Mouse (Mus musculus): ENCODE data around the gene Atg9b.
"Not testable (repeated sequence)": the region's sequence is repeated elsewhere in the genome, so short reads cannot be mapped to it uniquely, and the experiment has no call there.

The Atg9b gene

GRCm38 (mm10) chr5:24405389-24405876, 13.5 kb upstream of the Atg9b start:
- DNase-seq (ENCODE audit: low spot score in 2 of 2), result no peak

DNA sequence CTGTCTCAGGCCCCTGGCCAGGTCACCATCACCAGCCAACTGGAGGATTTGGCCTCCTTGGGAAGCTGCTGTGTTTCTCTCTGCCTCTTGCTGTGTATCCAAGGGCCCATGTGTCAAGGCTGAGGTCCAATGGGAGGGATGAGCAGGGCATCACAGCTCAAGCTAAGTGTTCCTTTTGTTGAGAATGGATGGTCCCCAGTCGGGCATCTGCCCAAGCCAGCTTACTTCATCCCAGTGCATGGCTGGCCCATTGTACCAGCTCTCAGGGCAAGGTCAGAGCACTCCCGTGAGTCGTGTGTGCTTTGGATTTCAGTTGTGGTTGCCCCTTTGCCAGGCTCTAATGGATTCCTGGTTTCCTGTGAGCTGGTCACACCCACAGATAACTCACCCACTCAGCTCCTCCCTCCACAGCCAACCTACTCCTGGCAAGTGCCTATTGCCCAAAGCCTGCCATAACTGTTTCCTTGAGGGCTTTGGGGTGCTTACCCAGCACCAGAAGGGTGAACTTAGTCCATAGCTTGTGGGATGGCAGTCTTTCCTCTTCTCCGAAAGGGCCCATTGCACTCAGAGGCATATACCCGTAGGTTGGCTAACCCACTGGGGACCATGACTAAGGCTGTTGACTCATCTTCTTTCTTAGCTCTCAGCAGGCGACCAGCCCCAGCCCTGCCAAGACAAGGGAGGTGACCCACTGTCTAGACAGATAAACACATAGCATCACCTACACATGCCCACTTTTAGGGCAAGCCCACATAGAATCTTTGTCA, 12.8 kb upstream of the Atg9b start:
- no peak for DNase-seq (ENCODE audit: low spot score in 2 of 2)

DNA sequence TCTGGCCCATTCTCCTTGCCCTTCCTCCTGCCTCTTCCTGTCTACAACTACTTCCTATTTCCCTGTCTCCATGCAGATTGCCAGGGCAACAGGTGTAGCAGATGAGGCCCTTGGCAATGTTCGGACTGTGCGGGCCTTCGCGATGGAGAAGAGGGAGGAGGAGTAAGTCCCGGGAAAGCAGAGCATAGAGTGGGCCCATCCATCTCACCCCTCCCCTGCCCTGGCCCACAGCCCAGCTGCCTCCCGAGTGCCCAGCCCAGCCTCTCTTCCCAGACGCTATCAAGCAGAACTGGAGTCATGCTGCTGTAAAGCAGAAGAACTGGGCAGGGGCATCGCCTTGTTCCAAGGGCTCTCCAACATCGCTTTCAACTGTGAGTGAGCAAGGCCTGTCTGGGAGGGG, 10.0 kb upstream of the Atg9b start:
- DNase-seq (ENCODE audit: low spot score in 2 of 2), result no peak

- no peak for DNase-seq (ENCODE audit: low spot score in 2 of 2)
Measured at GRCm38 (mm10) chr5:24400911-24401605, 9.1 kb upstream of the Atg9b start.

DNA sequence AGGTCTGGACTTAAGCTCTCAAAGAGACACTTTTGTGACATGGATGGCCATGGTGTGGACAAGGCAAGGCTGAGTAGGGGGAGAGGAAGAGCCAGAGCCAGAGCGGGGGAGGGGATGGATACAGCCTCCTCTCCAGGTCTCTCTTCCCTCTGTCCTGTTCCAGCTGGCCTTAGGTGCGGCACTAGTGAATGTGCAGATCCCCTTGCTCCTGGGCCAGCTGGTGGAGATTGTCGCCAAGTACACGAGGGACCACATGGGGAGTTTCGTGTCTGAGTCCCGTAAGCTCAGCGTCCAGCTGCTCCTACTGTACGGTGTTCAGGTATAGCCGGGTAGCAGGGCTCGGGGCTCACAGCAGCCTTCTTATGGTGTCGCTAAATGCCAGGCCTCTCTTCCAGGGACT, 8.4 kb upstream of the Atg9b start:
- no peak for DNase-seq (ENCODE audit: low spot score in 2 of 2)

DNA sequence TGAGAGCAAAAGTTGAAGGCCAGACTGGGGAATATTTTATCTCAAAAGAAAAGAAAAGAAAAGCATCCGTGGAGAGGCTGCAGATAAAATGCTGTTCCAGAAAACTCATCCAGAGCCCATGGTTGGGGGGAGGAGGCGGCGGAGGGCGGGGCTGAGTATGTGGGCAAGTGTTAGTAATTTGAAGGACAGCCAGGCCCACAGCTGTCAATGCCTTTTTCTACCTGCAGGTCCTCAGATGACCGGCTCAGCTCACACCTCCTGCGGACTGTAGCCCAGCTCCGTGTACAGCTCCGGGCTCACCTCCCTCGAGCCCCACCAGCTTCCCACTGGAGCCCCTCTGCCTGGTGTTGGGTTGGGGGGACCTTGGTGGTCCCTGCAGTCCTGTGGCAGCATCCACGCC, 7.7 kb upstream of the Atg9b start:
- no peak for DNase-seq (ENCODE audit: low spot score in 2 of 2)

DNA sequence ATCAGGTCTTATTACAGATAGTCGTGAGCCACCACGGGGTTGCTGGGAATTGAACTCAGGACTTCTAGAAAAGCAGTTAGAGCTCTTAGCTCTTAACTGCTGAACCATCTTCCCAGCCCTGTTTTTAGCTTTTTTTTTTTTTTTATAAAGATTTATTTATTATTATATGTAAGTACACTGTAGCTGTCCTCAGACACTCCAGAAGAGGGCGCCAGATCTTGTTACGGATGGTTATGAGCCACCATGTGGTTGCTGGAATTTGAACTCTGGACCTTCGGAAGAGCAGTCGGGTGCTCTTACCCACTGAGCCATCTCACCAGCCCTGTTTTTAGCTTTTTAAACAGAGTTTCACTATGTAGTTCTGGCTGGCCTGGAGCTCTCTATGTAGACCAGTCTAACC, 4.3 kb upstream of the Atg9b start:
- DNase-seq (ENCODE audit: low spot score in 2 of 2), result not testable (repeated sequence)

DNA sequence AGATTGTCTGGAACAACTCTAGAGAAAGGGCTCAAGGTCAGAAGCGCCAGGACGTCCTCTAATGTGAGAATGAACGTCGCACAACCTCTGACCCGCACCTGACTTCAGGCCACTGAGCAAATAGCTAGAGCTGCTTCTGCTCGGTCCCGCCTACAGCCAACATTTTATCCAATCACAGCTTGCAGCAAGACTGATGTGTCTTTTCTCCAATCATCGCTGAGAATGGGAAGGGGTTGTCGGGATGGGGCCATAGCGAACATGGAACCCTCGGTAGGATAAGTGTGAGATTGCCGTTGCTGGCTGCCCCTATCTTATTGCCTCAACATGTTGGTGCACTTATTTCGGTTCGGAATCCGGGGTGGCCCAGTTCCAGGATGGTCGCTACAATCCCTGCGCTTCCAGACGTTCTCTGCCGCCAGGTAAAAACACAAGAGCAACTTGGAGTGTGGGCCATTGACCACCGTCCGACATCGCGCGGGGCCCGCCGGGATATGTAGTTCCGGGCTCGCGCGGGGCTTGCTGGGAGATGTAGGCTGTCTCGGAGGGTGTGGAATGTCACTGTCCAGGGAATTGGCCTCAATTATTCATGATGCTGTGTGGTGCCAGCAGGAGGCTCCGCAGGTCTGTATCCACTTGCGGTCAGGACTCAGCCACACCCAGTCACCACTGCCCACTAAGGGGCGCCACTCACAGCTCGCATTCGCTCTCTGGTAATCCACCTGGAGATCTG, 2.4 kb upstream of the Atg9b start:
- DNase-seq (ENCODE audit: low spot score in 2 of 2), result peak; percentile 91 to 92

DNA sequence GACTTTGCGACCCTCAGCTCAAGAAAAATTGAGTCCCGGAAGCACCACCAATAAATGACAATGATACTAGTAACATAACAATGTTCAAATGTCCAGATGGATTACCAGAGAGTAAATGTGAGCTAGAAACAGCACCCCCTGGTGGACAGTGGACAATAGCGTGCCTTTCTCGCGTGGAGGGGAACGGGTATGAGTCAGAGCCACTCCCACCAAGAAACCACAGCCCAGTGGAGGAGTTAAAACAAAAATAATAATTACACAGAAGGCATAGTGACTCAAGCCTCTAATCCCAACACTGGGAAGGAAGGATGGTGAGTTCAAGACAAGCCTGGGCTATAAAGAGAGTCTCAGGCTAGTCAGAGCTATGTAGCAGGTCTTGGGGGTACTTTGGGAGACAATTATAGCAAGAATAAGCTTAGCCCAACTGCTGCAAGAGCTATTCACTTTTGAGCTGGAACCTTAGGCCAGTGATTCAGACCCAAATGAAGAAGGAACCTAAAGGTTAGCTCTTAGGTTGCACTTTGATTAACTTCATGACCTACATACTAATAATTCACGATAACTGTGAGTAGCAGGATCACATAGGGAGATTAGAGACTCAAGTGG, 1.6 kb upstream of the Atg9b start, which contains the start of gene Abcb8:
Gene Abcb8 (plus strand): TSS at position 272 of the 606 bp plus-strand sequence.
- DNase-seq (ENCODE audit: low spot score in 2 of 2), result peak; percentile 81 to 92

DNA sequence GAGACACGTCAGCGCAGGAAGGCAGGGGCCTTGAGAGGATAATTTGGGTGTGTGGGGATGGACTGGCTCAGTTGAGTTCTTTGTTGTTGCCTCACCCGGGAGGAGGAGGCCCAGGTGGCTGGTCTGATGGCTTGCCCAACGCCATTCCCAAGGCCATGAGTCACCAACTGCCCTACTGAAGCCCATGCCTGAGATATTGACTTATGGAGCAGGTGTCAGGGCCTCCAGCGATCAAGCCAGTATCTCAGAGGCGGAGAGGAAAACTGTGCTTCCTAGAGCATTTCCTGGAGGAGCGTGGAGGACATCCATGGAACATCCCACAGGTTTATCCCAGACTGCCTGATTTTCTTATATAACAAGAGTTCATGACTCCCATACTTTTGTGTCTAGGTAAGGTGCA, 781 bp upstream of the Atg9b start:
- DNase-seq (ENCODE audit: low spot score in 2 of 2), result no peak

GRCm38 (mm10) chr5:24389658-24390020, 2.3 kb downstream of the Atg9b start:
- no peak for DNase-seq (ENCODE audit: low spot score in 2 of 2)

DNA sequence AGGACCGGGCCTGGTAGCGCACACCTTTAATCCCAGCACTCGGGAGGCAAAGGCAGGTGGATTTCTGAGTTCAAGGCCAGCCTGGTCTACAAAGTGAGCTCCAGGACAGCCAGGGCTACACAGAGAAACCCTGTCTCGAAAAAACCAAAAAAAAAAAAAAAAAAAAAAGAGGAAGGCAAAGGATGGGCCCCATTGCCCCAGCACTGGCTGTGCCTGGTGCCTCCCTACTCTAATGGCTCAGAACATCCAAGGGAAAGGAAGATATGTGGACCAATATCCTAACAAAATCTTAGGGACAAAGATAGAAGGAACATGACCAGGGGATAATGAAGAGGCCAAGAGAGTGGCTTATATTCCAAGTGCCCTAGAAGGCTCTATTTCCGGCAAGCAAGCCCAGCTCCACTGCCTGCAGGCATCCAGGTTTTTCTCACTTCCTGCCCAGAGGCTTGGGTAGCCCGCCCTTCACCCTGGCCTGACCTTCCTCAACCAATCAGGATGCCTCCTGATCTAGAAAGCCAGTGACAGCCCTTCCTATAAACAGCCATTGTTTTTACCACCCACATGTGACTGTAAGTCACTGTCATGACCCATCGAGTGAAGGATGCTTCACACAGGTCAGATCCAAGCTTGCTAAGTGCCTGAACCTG, 2.8 kb downstream of the Atg9b start:
- no peak for DNase-seq (ENCODE audit: low spot score in 2 of 2)

GRCm38 (mm10) chr5:24388246-24388915, 3.6 kb downstream of the Atg9b start:
- DNase-seq (ENCODE audit: low spot score in 2 of 2), result no peak

DNA sequence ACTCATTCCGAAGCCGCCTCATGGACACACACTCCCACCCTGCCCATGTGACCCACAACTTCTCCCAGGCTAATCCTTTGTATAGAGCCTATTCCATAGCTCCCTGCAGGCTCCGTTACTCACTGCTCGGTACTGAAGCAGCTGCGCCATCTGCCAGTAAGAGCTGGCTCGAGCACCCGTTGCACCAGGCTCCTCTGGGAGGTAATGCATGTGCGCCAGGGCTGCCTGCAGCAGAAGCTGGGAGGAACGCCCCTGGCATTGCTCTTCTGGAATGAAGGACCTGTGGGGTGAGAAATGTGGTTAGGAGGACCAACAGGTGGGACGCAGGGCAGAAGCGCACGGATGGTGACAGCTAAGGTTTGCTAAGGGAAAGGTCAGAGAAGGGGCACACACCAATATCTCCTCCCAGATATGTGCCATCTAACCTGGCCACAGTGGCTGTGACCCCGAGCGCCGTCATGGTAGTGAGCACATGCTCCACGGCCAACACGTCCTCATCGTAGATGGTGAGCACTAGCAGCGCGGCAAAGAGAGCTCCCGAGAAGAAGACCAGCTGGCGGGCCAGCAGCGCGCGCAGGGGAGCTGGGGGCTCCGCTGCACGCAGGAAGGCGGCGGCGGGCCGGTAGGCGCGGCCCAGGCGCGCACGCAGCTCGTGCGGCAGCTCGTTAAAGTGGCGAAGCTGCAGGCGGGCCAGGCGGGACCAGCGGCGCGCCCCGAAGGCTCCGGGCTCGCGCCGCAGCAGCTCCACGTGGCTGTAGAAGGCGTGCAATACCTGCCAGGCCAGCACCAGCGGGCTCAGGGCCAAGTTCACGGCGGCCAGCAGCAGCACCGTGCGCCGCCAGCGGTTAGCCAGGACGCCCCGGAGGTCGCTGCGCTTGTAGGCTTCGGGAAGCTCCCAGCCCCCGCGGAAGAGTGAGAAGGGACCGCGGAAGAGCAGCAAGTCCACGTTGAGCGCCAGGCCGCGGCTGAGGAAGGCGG, 4.4 kb downstream of the Atg9b start:
- peak in 1 of 2 experiments; percentile 30 for DNase-seq (ENCODE audit: low spot score in 2 of 2)

GRCm38 (mm10) chr5:24385887-24386550, 5.9 kb downstream of the Atg9b start:
- DNase-seq (ENCODE audit: low spot score in 2 of 2), result no peak

- no peak for DNase-seq (ENCODE audit: low spot score in 2 of 2)
Measured at GRCm38 (mm10) chr5:24385374-24385773, 6.6 kb downstream of the Atg9b start.

GRCm38 (mm10) chr5:24384407-24384806, 7.5 kb downstream of the Atg9b start:
- no peak for DNase-seq (ENCODE audit: low spot score in 2 of 2)

- DNase-seq (ENCODE audit: low spot score in 2 of 2), result peak; percentile 73 to 91
Measured at GRCm38 (mm10) chr5:24383026-24383859, 8.7 kb downstream of the Atg9b start.

Measured in spleen, postnatal 10 days (tissue).